Mouse (Mus musculus) ES-Bruce4 (cell line): Measurements from ENCODE around the gene Plscr2. TPM values are rescaled to one million over a fixed set of nuclear protein-coding genes. Genes with fewer than 3 reads are reported as not detected.
A peak's percentile ranks its signal among the peaks of the same experiment; 100 is the strongest.

Experiments
- H3K27ac ChIP-seq: 2 replicates; pipeline ENCODE4 v1.5.1; 2012; ENCODE audit warnings: low read length, inconsistent platforms; ENCODE audit not compliant: insufficient read depth
- H3K27me3 ChIP-seq: 2 replicates; pipeline ENCODE4 v1.6.1; 2012; ENCODE audit warnings: mild to moderate bottlenecking, low read length, inconsistent platforms; ENCODE audit not compliant: control insufficient read depth, poor library complexity, insufficient read depth, severe bottlenecking
- H3K36me3 ChIP-seq: 2 replicates; pipeline ENCODE4 v1.6.1; 2012; ENCODE audit warnings: inconsistent platforms, mild to moderate bottlenecking, low read length, moderate library complexity; ENCODE audit not compliant: control insufficient read depth, poor library complexity, insufficient read depth, severe bottlenecking
- H3K4me1 ChIP-seq: one replicate; pipeline ENCODE4 v1.8.1; 2011; ENCODE audit warnings: low read length; ENCODE audit not compliant: control insufficient read depth, insufficient read depth
- H3K4me3 ChIP-seq: 2 replicates; pipeline ENCODE4 v1.5.1; 2011; ENCODE audit warnings: low read depth, mild to moderate bottlenecking, low read length
- H3K9ac ChIP-seq: 2 replicates; pipeline ENCODE4 v1.6.1; 2012; ENCODE audit warnings: low read depth, mild to moderate bottlenecking, inconsistent platforms; ENCODE audit not compliant: poor library complexity, severe bottlenecking
- H3K9me3 ChIP-seq: replicated peaks from 2 replicates; pipeline ENCODE4 v1.6.1; 2012; ENCODE audit warnings: mild to moderate bottlenecking, low read length, inconsistent platforms; ENCODE audit not compliant: control insufficient read depth, poor library complexity, insufficient read depth, severe bottlenecking
- CTCF ChIP-seq: IDR thresholded peaks from one replicate; pipeline ENCODE4 v1.8.1; 2011; ENCODE audit warnings: low read depth, low read length
- EP300 ChIP-seq: IDR thresholded peaks from 2 replicates; pipeline ENCODE4 v1.6.1; 2011; ENCODE audit warnings: low read depth, low read length; ENCODE audit not compliant: insufficient read depth
- POLR2A ChIP-seq: IDR thresholded peaks from one replicate; pipeline ENCODE4 v1.8.1; 2011; ENCODE audit warnings: low read length; ENCODE audit not compliant: insufficient read depth
- polyA plus RNA-seq: library from polyadenylated mRNA; stranded (reverse); fragments of >200 nt; gene quantifications from 2 replicates; pipeline ENCODE4 v1.2.4, GENCODE M21; 2011; ENCODE audit warnings: low read depth; ENCODE audit not compliant: missing spikeins, insufficient read depth, insufficient read length

The Plscr2 gene
- polyA plus RNA-seq, 1 experiment, result 0.43 TPM

GRCm38 (mm10) chr9:92234901-92235458 lies 40.4 kb upstream of the Plscr2 start:
- H3K36me3 ChIP-seq, result no peaks in the 10 kb centered on the region
- H3K4me1 ChIP-seq, result no peaks in the 10 kb centered on the region
- H3K9me3 ChIP-seq, result peaks cover 10% of the 10 kb centered on the region
- H3K9ac ChIP-seq, result no peak overlapping the region
- H3K27ac ChIP-seq, result no peak overlapping the region
- H3K27me3 ChIP-seq, result no peaks in the 10 kb centered on the region
- H3K4me3 ChIP-seq, result no peak overlapping the region
- TF ChIP-seq POLR2A, result no peak
- no peak for TF ChIP-seq EP300

- Histone ChIP-seq H3K27me3 (no peaks in the 10 kb centered on the region), H3K9me3 (no peaks in the 10 kb centered on the region), H3K36me3 (no peaks in the 10 kb centered on the region), H3K27ac (no peak overlapping the region), H3K4me1 (peaks cover 2% of the 10 kb centered on the region), H3K4me3 (no peak overlapping the region), H3K9ac (no peak overlapping the region)
- TF ChIP-seq EP300, result no peak
- TF ChIP-seq POLR2A, result no peak
- no peak for TF ChIP-seq CTCF
These were observed 26.5 kb upstream of the Plscr2 start for GRCm38 (mm10) chr9:92248773-92249446.

- H3K27me3 ChIP-seq, result no peaks in the 10 kb centered on the region
- no peak for TF ChIP-seq EP300
- peak within 1 kb of the TSS; percentile 96 for H3K4me3 ChIP-seq
- H3K36me3 ChIP-seq, result no peaks in the 10 kb centered on the region
- H3K27ac ChIP-seq, result peak within 1 kb of the TSS; percentile 71
- H3K4me1 ChIP-seq, result peaks cover 2% of the 10 kb centered on the region
- peak within 1 kb of the TSS; percentile 49 for H3K9ac ChIP-seq
- H3K9me3 ChIP-seq, result no peaks in the 10 kb centered on the region
These were observed 26.0 kb upstream of the Plscr2 start, which contains the start of gene Plscr1 for GRCm38 (mm10) chr9:92249447-92249852. Gene Plscr1, plus strand, starts transcription at chr9:92249750.

- Histone ChIP-seq H3K9me3 (no peaks in the 10 kb centered on the region), H3K27me3 (no peaks in the 10 kb centered on the region), H3K36me3 (no peaks in the 10 kb centered on the region), H3K27ac (peak overlapping the region; percentile 71), H3K4me1 (peaks cover 2% of the 10 kb centered on the region), H3K9ac (peak overlapping the region; percentile 49), H3K4me3 (peak overlapping the region; percentile 96)
- no peak for TF ChIP-seq CTCF
- peak; percentile 59 for TF ChIP-seq POLR2A
These were observed 25.2 kb upstream of the Plscr2 start for GRCm38 (mm10) chr9:92249987-92250772.

GRCm38 (mm10) chr9:92252718-92253117 lies 22.7 kb upstream of the Plscr2 start:
- no peaks in the 10 kb centered on the region for H3K27me3 ChIP-seq
- H3K4me1 ChIP-seq, result peaks cover 2% of the 10 kb centered on the region
- H3K9ac ChIP-seq, result no peak overlapping the region
- TF ChIP-seq CTCF (no peak), POLR2A (no peak), EP300 (no peak)
- no peak overlapping the region for H3K27ac ChIP-seq
- no peaks in the 10 kb centered on the region for H3K36me3 ChIP-seq
- no peak overlapping the region for H3K4me3 ChIP-seq
- H3K9me3 ChIP-seq, result no peaks in the 10 kb centered on the region
